In genomic region chr17:80620786-80621423, GRCm38 (mm10) we compare ENCODE assay signal across 9 mouse cellular contexts. TPM values are rescaled to one million over a fixed set of nuclear protein-coding genes. Genes with fewer than 3 reads are reported as not detected.
A peak's percentile ranks its signal among the peaks of the same experiment; 100 is the strongest.
DNase-seq lines count a peak whose midpoint lies in the region; ATAC-seq lines count a peak whose summit lies in the region.
"Had no signal": no experiment of that assay in that cellular context is flagged by ENCODE, and none has a peak within 500 bp of the region (broad histone marks: within the 10 kb centered on the region; RNA-seq: fewer than 3 reads in every experiment).

No protein-coding gene starts in this region.

- ATAC-seq in neutrophil, adult 5-6 weeks (ENCODE audit: extremely low read depth, insufficient number of reproducible peaks, low FRiP score, poor library complexity, severe bottlenecking): peak; percentile 64; the same call in 1 of the 2 replicates

- DNase-seq in CD4-positive helper T cell, adult 2 months (ENCODE audit: low read depth, low spot score): peak; percentile 57
- DNase-seq in adrenal gland, adult (ENCODE audit: inconsistent age in 2 of 2, low spot score in 1 of 2): peak; percentile 60 to 85
- DNase-seq in embryo, embryonic 10.5 days (ENCODE audit: low spot score): peak; percentile 69
- peak; percentile 31 to 55 for DNase-seq in gastrocnemius, postnatal 36 days
- DNase-seq in kidney, postnatal 25 days: peak; percentile 62 to 65
- DNase-seq in lung, adult 18-20 months: peak; percentile 45 to 57
- DNase-seq in thymus, postnatal 0 days (ENCODE audit: low spot score): peak; percentile 65

- intact Hi-C loops in gastrocnemius, postnatal 36 days (cut with DNase I): loop anchor here (5.0 kb wide), 1 partner anchor 361 kb away; no protein-coding TSS in a partner anchor

RNA-seq across cellular contexts. Expression of gene Cdkl4, which starts 43.3 kb away (rescaled TPM):
- total RNA-seq in gastrocnemius, postnatal 36 days (2021): not detected
- total RNA-seq in neutrophil, adult 5-6 weeks (2017): 0.86 and 0.93 TPM in 2 replicates
- polyA plus RNA-seq in thymus, postnatal 0 days (2015; fragmentation: Nextera tagmentation; extraction: Ambion mirVana): 0.32 and 0.36 TPM in 2 replicates
- polyA plus RNA-seq: heart, embryonic 13.5 days had no signal

Comparison
In these comparisons a context has a peak if more than half of its experiments do, and no peak if none do; other contexts are left out.
1. Peak in every context shown above with its lines: DNase-seq and ATAC-seq.